Mouse (Mus musculus): ENCODE results near the gene Cyp24a1. TPM values are rescaled to one million over a fixed set of nuclear protein-coding genes. Genes with fewer than 3 reads are reported as not detected.
"Not testable (repeated sequence)": the region's sequence is repeated elsewhere in the genome, so short reads cannot be mapped to it uniquely, and the experiment has no call there.

The Cyp24a1 gene
- polyA plus RNA-seq, 1 experiment from 2014 or later = 0.13 TPM

GRCm38 (mm10) chr2:170461652-170462051 lies 35.3 kb downstream of the Cyp24a1 start:
- Histone ChIP-seq H3K4me1 (no peaks in the 10 kb centered on the region), H3K9me3 (replicated peaks) (no peaks in the 10 kb centered on the region), H3K4me2 (no peak overlapping the region), H3K36me3 (ENCODE audit: poor library complexity, severe bottlenecking) (no peaks in the 10 kb centered on the region), H3K9ac (no peak overlapping the region), H3K27me3 (no peaks in the 10 kb centered on the region), H3K4me3 (no peak overlapping the region), H3K27ac (no peak overlapping the region)
- no peak for ATAC-seq
- 44% methylated on average over 7 of the region's 7 CpGs for WGBS

- Histone ChIP-seq H3K4me3 (no peak overlapping the region), H3K4me1 (no peaks in the 10 kb centered on the region), H3K27ac (no peak overlapping the region), H3K4me2 (no peak overlapping the region), H3K27me3 (no peaks in the 10 kb centered on the region), H3K36me3 (ENCODE audit: poor library complexity, severe bottlenecking) (no peaks in the 10 kb centered on the region), H3K9me3 (replicated peaks) (no peaks in the 10 kb centered on the region), H3K9ac (no peak overlapping the region)
- ATAC-seq = no peak
- WGBS = 41% methylated on average over 9 of the region's 9 CpGs
These were observed 37.1 kb downstream of the Cyp24a1 start for GRCm38 (mm10) chr2:170459805-170460204.

- H3K4me1 ChIP-seq = no peaks in the 10 kb centered on the region
- H3K36me3 ChIP-seq (ENCODE audit: poor library complexity, severe bottlenecking) = no peaks in the 10 kb centered on the region
- H3K4me3 ChIP-seq = no peak overlapping the region
- WGBS = 66% methylated on average over 10 of the region's 10 CpGs
- no peak overlapping the region for H3K4me2 ChIP-seq
- no peak overlapping the region for H3K27ac ChIP-seq
- H3K27me3 ChIP-seq = no peaks in the 10 kb centered on the region
- H3K9me3 ChIP-seq (replicated peaks) = no peaks in the 10 kb centered on the region
- no peak for ATAC-seq
- H3K9ac ChIP-seq = no peak overlapping the region
These were observed 37.8 kb downstream of the Cyp24a1 start for GRCm38 (mm10) chr2:170459183-170459582.

- not testable (repeated sequence) for H3K4me1 ChIP-seq; H3K27me3 ChIP-seq; H3K9me3 ChIP-seq (replicated peaks); H3K27ac ChIP-seq; H3K36me3 ChIP-seq (ENCODE audit: poor library complexity, severe bottlenecking); H3K4me2 ChIP-seq; H3K4me3 ChIP-seq; H3K9ac ChIP-seq; ATAC-seq
- 67% methylated on average over 3 of the region's 4 CpGs for WGBS
These were observed 43.1 kb downstream of the Cyp24a1 start for GRCm38 (mm10) chr2:170453809-170454208.

- Histone ChIP-seq H3K4me2 (no peak overlapping the region), H3K4me3 (no peak overlapping the region), H3K27ac (no peak overlapping the region), H3K27me3 (no peaks in the 10 kb centered on the region; the same call in 1 of the 2 replicates), H3K4me1 (peaks cover 11% of the 10 kb centered on the region; the same call in 1 of the 2 replicates), H3K9me3 (replicated peaks) (no peaks in the 10 kb centered on the region), H3K9ac (no peak overlapping the region), H3K36me3 (ENCODE audit: poor library complexity, severe bottlenecking) (no peaks in the 10 kb centered on the region)
- WGBS = 9% methylated on average over 9 of the region's 9 CpGs
- peak; percentile 45; the same call in 1 of the 2 replicates for ATAC-seq
These were observed 46.0 kb downstream of the Cyp24a1 start for GRCm38 (mm10) chr2:170450933-170451332.

GRCm38 (mm10) chr2:170447651-170448050 lies 49.3 kb downstream of the Cyp24a1 start:
- H3K4me3 ChIP-seq = no peak overlapping the region
- peaks cover 11% of the 10 kb centered on the region; the same call in 1 of the 2 replicates for H3K4me1 ChIP-seq
- WGBS = 67% methylated on average over 10 of the region's 10 CpGs
- no peak overlapping the region for H3K4me2 ChIP-seq
- H3K36me3 ChIP-seq (ENCODE audit: poor library complexity, severe bottlenecking) = no peaks in the 10 kb centered on the region
- no peaks in the 10 kb centered on the region for H3K9me3 ChIP-seq (replicated peaks)
- no peaks in the 10 kb centered on the region; the same call in 1 of the 2 replicates for H3K27me3 ChIP-seq
- H3K9ac ChIP-seq = no peak overlapping the region
- no peak for ATAC-seq
- H3K27ac ChIP-seq = 0 out of 2 replicates have a peak overlapping the region, but pooled peaks have one; percentile 15

- ATAC-seq = no peak
- no peaks in the 10 kb centered on the region; the same call in 1 of the 2 replicates for H3K27me3 ChIP-seq
- H3K4me3 ChIP-seq = no peak overlapping the region
- no peak overlapping the region for H3K9ac ChIP-seq
- H3K4me1 ChIP-seq = peaks cover 11% of the 10 kb centered on the region; the same call in 1 of the 2 replicates
- 43% methylated on average over 5 of the region's 5 CpGs for WGBS
- no peaks in the 10 kb centered on the region for H3K36me3 ChIP-seq (ENCODE audit: poor library complexity, severe bottlenecking)
- H3K4me2 ChIP-seq = no peak overlapping the region
- H3K9me3 ChIP-seq (replicated peaks) = no peaks in the 10 kb centered on the region
- no peak overlapping the region for H3K27ac ChIP-seq
These were observed 50.0 kb downstream of the Cyp24a1 start for GRCm38 (mm10) chr2:170446843-170447383.

- no peak for ATAC-seq
- 91% methylated on average over 5 of the region's 5 CpGs for WGBS
- H3K27ac ChIP-seq = no peak overlapping the region
These were observed 51.1 kb downstream of the Cyp24a1 start for GRCm38 (mm10) chr2:170445861-170446260.

GRCm38 (mm10) chr2:170442535-170442934 lies 54.4 kb downstream of the Cyp24a1 start:
- H3K9ac ChIP-seq = no peak overlapping the region
- ATAC-seq = no peak
- no peak overlapping the region for H3K4me3 ChIP-seq
- H3K27ac ChIP-seq = no peak overlapping the region
- no peak overlapping the region for H3K4me2 ChIP-seq
- H3K9me3 ChIP-seq (replicated peaks) = no peaks in the 10 kb centered on the region
- WGBS = 73% methylated on average over 3 of the region's 3 CpGs
- no peaks in the 10 kb centered on the region for H3K36me3 ChIP-seq (ENCODE audit: poor library complexity, severe bottlenecking)
- H3K27me3 ChIP-seq = peaks cover 4% of the 10 kb centered on the region; the same call in 1 of the 2 replicates
- peaks cover 8% of the 10 kb centered on the region; the same call in 1 of the 2 replicates for H3K4me1 ChIP-seq

More at GRCm38 (mm10) chr2:170445861-170446260, 51.1 kb downstream of the Cyp24a1 start:
- Histone ChIP-seq H3K9ac (no peak overlapping the region), H3K4me3 (no peak overlapping the region), H3K4me1 (peaks cover 11% of the 10 kb centered on the region; the same call in 1 of the 2 replicates), H3K4me2 (no peak overlapping the region), H3K9me3 (replicated peaks) (no peaks in the 10 kb centered on the region), H3K36me3 (ENCODE audit: poor library complexity, severe bottlenecking) (no peaks in the 10 kb centered on the region), H3K27me3 (no peaks in the 10 kb centered on the region; the same call in 1 of the 2 replicates)

- Histone ChIP-seq H3K9ac (no peak overlapping the region), H3K27me3 (peaks cover 7% of the 10 kb centered on the region; the same call in 1 of the 2 replicates), H3K9me3 (replicated peaks) (no peaks in the 10 kb centered on the region), H3K4me1 (no peaks in the 10 kb centered on the region), H3K4me2 (no peak overlapping the region), H3K27ac (no peak overlapping the region), H3K36me3 (ENCODE audit: poor library complexity, severe bottlenecking) (no peaks in the 10 kb centered on the region), H3K4me3 (no peak overlapping the region)
- WGBS = 43% methylated on average over 13 of the region's 13 CpGs
- no peak for ATAC-seq
These were observed 58.2 kb downstream of the Cyp24a1 start for GRCm38 (mm10) chr2:170438782-170439181.

- no peak overlapping the region for H3K27ac ChIP-seq
- no peak overlapping the region for H3K9ac ChIP-seq
- no peak overlapping the region for H3K4me2 ChIP-seq
- 68% methylated on average over 4 of the region's 4 CpGs for WGBS
- no peaks in the 10 kb centered on the region for H3K36me3 ChIP-seq (ENCODE audit: poor library complexity, severe bottlenecking)
- H3K4me3 ChIP-seq = no peak overlapping the region
- peaks cover 7% of the 10 kb centered on the region; the same call in 1 of the 2 replicates for H3K27me3 ChIP-seq
- no peaks in the 10 kb centered on the region for H3K4me1 ChIP-seq
- H3K9me3 ChIP-seq (replicated peaks) = no peaks in the 10 kb centered on the region
- no peak for ATAC-seq
These were observed 60.7 kb downstream of the Cyp24a1 start for GRCm38 (mm10) chr2:170436204-170436603.

All from forebrain, embryonic 13.5 days (tissue).